Mouse (Mus musculus): ENCODE results near the gene Slc7a11. TPM values are rescaled to one million over a fixed set of nuclear protein-coding genes. Genes with fewer than 3 reads are reported as not detected.

Gene Slc7a11
- 0.05 TPM for polyA plus RNA-seq (2014; fragmentation: Illumina TruSeq; extraction: RNeasy Lipid Tissue Mini Kit (QIAGEN cat#74804); ENCODE audit: low read depth, low replicate concordance)

GRCm38 (mm10) chr3:50443421-50443916 is at the start of gene Slc7a11:
TSS of gene Slc7a11 (minus strand) at chr3:50443614.

